Mouse (Mus musculus): ENCODE measurements at regions not wholly inside any gene's neighbourhood (a gene's known extent, or its start where the extent isn't known, plus 50 kb on each side); places are given as distances from the start of the nearest gene placed in this dataset.

DNA sequence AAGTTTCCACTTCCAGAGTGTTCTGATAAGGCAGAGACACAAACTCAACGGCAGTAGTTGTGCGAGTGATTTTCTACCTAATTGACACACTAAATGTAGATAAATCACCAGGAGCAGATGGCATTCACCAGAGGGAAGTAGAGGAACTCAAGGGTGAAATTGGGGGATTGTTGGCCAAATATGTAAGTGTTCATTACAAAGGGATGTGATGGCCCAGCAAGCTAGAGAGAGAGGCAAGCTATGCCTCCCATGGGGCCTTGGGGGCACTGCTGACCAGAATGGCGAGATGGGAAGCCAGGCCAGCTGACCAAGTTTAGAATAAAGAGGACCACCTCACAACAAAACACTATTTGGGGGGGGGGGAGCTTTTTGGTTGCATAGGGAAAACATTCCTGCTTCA is 136.5 kb upstream of the Mocs1 start:
- Histone ChIP-seq H3K9ac (replicated peaks; ENCODE audit: low read length) (no peak overlapping the region), H3K4me1 (ENCODE audit: insufficient read depth, low read length) (no peaks in the 10 kb centered on the region), H3K4me2 (ENCODE audit: low read depth, low read length) (no peak overlapping the region), H3K27ac (no peak overlapping the region), H3K36me3 (ENCODE audit: insufficient read depth, low read length) (no peaks in the 10 kb centered on the region), H3K4me3 (ENCODE audit: low read length) (no peak overlapping the region), H3K9me3 (ENCODE audit: low read length) (peaks cover 3% of the 10 kb centered on the region; the same call in 1 of the 2 replicates), H3K27me3 (ENCODE audit: insufficient read depth, low read length) (no peaks in the 10 kb centered on the region)
- TF ChIP-seq CTCF (IDR thresholded peaks at IDR 0.05; ENCODE audit: low read depth), result no peak
- ATAC-seq (no peak), DNase-seq (ENCODE audit: low spot score) (peak; percentile 72)
- WGBS, result 35% methylated on average over 3 of the region's 3 CpGs

- no peaks in the 10 kb centered on the region for H3K27me3 ChIP-seq (ENCODE audit: insufficient read depth, low read length)
- DNase-seq (ENCODE audit: low spot score) (no peak), ATAC-seq (0 out of 2 replicates have a peak, but pooled peaks have one; percentile 21)
- no peak overlapping the region for H3K27ac ChIP-seq
- H3K4me2 ChIP-seq (ENCODE audit: low read depth, low read length), result no peak overlapping the region
- H3K4me3 ChIP-seq (ENCODE audit: low read length), result no peak overlapping the region
- TF ChIP-seq CTCF (IDR thresholded peaks at IDR 0.05; ENCODE audit: low read depth), result no peak
- H3K9me3 ChIP-seq (ENCODE audit: low read length), result no peaks in the 10 kb centered on the region
- WGBS, result 71% methylated on average over 3 of the region's 3 CpGs
- no peak overlapping the region for H3K9ac ChIP-seq (replicated peaks; ENCODE audit: low read length)
- no peaks in the 10 kb centered on the region for H3K36me3 ChIP-seq (ENCODE audit: insufficient read depth, low read length)
- H3K4me1 ChIP-seq (ENCODE audit: insufficient read depth, low read length), result no peaks in the 10 kb centered on the region
These were observed 123.7 kb upstream of the Mocs1 start for GRCm38 (mm10) chr17:49304461-49304860.

DNA sequence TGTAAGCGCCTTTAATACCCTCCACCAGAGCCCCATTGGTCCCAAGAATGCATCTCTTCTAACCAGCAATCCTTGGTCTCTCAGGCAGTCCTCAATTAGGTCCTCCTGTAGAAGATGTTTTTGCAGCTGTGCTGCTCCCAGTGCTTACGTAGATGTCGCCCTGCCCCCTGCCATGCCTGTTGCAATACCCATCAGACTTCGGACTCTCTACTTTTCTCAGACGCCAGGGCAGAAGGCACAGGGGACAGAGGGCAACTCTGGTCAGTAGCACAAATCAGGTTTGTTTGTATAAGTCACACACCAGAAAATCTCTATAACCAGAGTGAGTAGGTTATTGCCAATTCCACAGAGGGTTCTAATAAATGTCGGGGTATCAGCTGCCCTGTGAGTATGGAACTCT is 123.0 kb upstream of the Mocs1 start:
- H3K27ac ChIP-seq, result no peak overlapping the region
- no peak overlapping the region for H3K4me3 ChIP-seq (ENCODE audit: low read length)
- no peak for DNase-seq (ENCODE audit: low spot score)
- H3K4me1 ChIP-seq (ENCODE audit: insufficient read depth, low read length), result no peaks in the 10 kb centered on the region
- TF ChIP-seq CTCF (IDR thresholded peaks at IDR 0.05; ENCODE audit: low read depth), result no peak
- no peaks in the 10 kb centered on the region for H3K27me3 ChIP-seq (ENCODE audit: insufficient read depth, low read length)
- no peaks in the 10 kb centered on the region for H3K36me3 ChIP-seq (ENCODE audit: insufficient read depth, low read length)
- no peaks in the 10 kb centered on the region for H3K9me3 ChIP-seq (ENCODE audit: low read length)
- H3K4me2 ChIP-seq (ENCODE audit: low read depth, low read length), result no peak overlapping the region
- WGBS, result 86% methylated on average over 6 of the region's 6 CpGs
- H3K9ac ChIP-seq (replicated peaks; ENCODE audit: low read length), result no peak overlapping the region
- ATAC-seq, result no peak

- Histone ChIP-seq H3K4me1 (ENCODE audit: insufficient read depth, low read length) (no peaks in the 10 kb centered on the region), H3K27me3 (ENCODE audit: insufficient read depth, low read length) (no peaks in the 10 kb centered on the region), H3K36me3 (ENCODE audit: insufficient read depth, low read length) (no peaks in the 10 kb centered on the region), H3K27ac (no peak overlapping the region), H3K9me3 (ENCODE audit: low read length) (no peaks in the 10 kb centered on the region), H3K9ac (replicated peaks; ENCODE audit: low read length) (no peak overlapping the region), H3K4me2 (ENCODE audit: low read depth, low read length) (peak overlapping the region; percentile 33), H3K4me3 (ENCODE audit: low read length) (no peak overlapping the region)
- ATAC-seq (peak; percentile 91), DNase-seq (ENCODE audit: low spot score) (peak; percentile 91)
- no peak for TF ChIP-seq CTCF (IDR thresholded peaks at IDR 0.05; ENCODE audit: low read depth)
- 19% methylated on average over 5 of the region's 5 CpGs for WGBS
These were observed 119.1 kb upstream of the Mocs1 start for GRCm38 (mm10) chr17:49309079-49309478.

DNA sequence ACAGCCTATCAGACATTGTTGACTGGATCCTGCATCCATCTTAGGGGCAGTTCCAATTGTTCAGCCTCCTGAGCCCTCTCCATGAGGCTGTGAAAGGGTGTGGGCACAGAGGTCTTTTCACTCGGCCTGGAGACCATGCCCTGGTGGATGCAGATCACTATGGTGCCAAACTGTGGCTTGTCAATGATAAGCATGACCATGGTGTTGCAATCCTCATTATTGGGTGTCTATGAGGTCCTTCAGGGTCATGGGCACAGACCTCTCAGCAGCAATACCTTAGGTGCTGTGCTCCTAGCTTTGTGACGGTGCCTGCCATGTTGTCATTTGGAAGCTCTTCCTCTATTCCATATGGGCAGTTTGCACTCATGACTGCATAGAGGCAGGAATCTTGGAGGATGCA is 114.0 kb upstream of the Mocs1 start:
- Histone ChIP-seq H3K4me3 (ENCODE audit: low read length) (no peak overlapping the region), H3K9ac (replicated peaks; ENCODE audit: low read length) (no peak overlapping the region), H3K36me3 (ENCODE audit: insufficient read depth, low read length) (no peaks in the 10 kb centered on the region), H3K9me3 (ENCODE audit: low read length) (no peaks in the 10 kb centered on the region), H3K4me1 (ENCODE audit: insufficient read depth, low read length) (no peaks in the 10 kb centered on the region), H3K4me2 (ENCODE audit: low read depth, low read length) (no peak overlapping the region), H3K27me3 (ENCODE audit: insufficient read depth, low read length) (no peaks in the 10 kb centered on the region), H3K27ac (no peak overlapping the region)
- no peak for ATAC-seq
- WGBS, result 81% methylated on average over 2 of the region's 2 CpGs
- no peak for TF ChIP-seq CTCF (IDR thresholded peaks at IDR 0.05; ENCODE audit: low read depth)
- no peak for DNase-seq (ENCODE audit: low spot score)

- Histone ChIP-seq H3K4me1 (ENCODE audit: insufficient read depth, low read length) (no peaks in the 10 kb centered on the region), H3K4me3 (ENCODE audit: low read length) (no peak overlapping the region), H3K4me2 (ENCODE audit: low read depth, low read length) (no peak overlapping the region), H3K27me3 (ENCODE audit: insufficient read depth, low read length) (no peaks in the 10 kb centered on the region), H3K36me3 (ENCODE audit: insufficient read depth, low read length) (no peaks in the 10 kb centered on the region), H3K9ac (replicated peaks; ENCODE audit: low read length) (no peak overlapping the region), H3K9me3 (ENCODE audit: low read length) (no peaks in the 10 kb centered on the region), H3K27ac (no peak overlapping the region)
- WGBS, result 64% methylated on average over 4 of the region's 4 CpGs
- no peak for DNase-seq (ENCODE audit: low spot score)
- no peak for ATAC-seq
- TF ChIP-seq CTCF (IDR thresholded peaks at IDR 0.05; ENCODE audit: low read depth), result no peak
These were observed 100.6 kb upstream of the Mocs1 start for GRCm38 (mm10) chr17:49327524-49327923.

DNA sequence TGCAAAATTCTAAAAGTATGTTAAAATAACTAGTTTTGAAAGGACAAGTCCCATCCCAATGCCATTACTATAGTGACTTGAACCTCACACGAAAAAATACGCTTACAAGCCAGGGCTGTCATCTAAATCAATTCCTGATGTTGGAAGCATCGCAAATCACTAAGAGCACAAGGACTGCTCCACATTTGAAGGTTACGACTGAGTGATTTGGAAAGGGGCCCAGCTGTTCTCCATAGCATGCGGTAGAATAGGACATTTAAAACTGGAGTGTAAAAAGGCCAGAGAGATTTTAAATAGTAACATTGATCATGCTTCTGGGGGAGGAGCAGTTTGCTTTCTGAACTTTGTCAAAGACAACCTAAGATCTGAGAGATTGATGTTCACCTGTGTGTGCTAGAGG is 92.8 kb upstream of the Mocs1 start:
- H3K9ac ChIP-seq (replicated peaks; ENCODE audit: low read length), result no peak overlapping the region
- 68% methylated on average over 5 of the region's 5 CpGs for WGBS
- no peaks in the 10 kb centered on the region for H3K4me1 ChIP-seq (ENCODE audit: insufficient read depth, low read length)
- ATAC-seq, result no peak
- H3K36me3 ChIP-seq (ENCODE audit: insufficient read depth, low read length), result no peaks in the 10 kb centered on the region
- H3K4me2 ChIP-seq (ENCODE audit: low read depth, low read length), result no peak overlapping the region
- H3K27me3 ChIP-seq (ENCODE audit: insufficient read depth, low read length), result no peaks in the 10 kb centered on the region
- DNase-seq (ENCODE audit: low spot score), result no peak
- no peak overlapping the region for H3K27ac ChIP-seq
- no peak for TF ChIP-seq CTCF (IDR thresholded peaks at IDR 0.05; ENCODE audit: low read depth)
- H3K9me3 ChIP-seq (ENCODE audit: low read length), result no peaks in the 10 kb centered on the region
- no peak overlapping the region for H3K4me3 ChIP-seq (ENCODE audit: low read length)

Measured in hindbrain, postnatal 0 days (tissue).